Mouse (Mus musculus) heart, adult 2 months (tissue): ENCODE measurements around the gene Tsen2.

ENCODE experiments used
- CTCF ChIP-seq: fragments of 200-600 bp; IDR thresholded peaks from 2 replicates; pipeline ENCODE4 v1.8.1; 2022; ENCODE audit warnings: antibody characterized with exemption, mild to moderate bottlenecking, moderate library complexity
- EP300 ChIP-seq: fragments of 200-500 bp; IDR thresholded peaks from 2 replicates; pipeline ENCODE4 v1.6.1; 2011; ENCODE audit warnings: low read depth, low read length, control low read depth; ENCODE audit not compliant: insufficient read depth
- POLR2A ChIP-seq: fragments of 200-500 bp; IDR thresholded peaks from 2 replicates; pipeline ENCODE4 v1.6.1; 2011; ENCODE audit warnings: mild to moderate bottlenecking, low read depth, low read length, control low read depth; ENCODE audit not compliant: insufficient read depth

- TF ChIP-seq CTCF, result no peak
- no peak for TF ChIP-seq EP300
- no peak for TF ChIP-seq POLR2A
These were observed 50.0 kb downstream of the Tsen2 start for GRCm38 (mm10) chr6:115594463-115594862.
